9 mouse cellular contexts compared by ENCODE assay signal in the genomic region with DNA sequence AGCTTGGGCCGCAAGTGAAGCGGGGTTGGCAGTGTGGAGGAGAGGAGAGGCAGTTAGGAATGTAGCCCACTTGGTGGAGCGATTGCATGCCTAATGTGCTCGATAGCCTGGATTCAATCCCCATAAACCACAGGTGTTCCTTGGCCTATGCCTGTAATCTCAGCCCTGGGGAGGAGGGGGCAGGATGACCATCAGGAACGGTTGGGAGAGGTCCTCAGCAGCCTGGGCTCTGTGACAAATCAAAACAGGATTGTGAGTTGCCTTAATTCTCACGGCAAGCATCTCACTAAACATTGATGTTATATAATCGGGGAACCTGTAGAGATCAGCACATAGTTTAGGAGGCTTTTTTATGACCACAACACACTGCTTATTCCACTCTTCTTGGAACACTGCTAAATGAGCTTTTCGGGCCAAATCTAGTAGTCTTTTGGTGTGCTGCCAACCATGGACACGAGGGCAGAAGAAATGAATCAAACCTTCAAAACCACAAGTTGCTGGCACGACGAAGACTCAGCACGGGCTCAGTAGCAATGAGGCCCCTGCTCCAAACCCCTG. TPM values are rescaled to one million over a fixed set of nuclear protein-coding genes. Genes with fewer than 3 reads are reported as not detected.
DNase-seq lines count a peak whose midpoint lies in the region; ATAC-seq and TF ChIP-seq lines count a peak whose summit lies in the region.
"Had no signal": no experiment of that assay in that cellular context is flagged by ENCODE, and none has a peak within 500 bp of the region (broad histone marks: within the 10 kb centered on the region; RNA-seq: fewer than 3 reads in every experiment).

No protein-coding gene starts in this region.

- no peaks in the 10 kb centered on the region for H3K9me3 ChIP-seq in lung, embryonic 16.5 days (ENCODE audit: control insufficient read depth, low read length)
- H3K9me3 ChIP-seq in forebrain, postnatal 0 days (ENCODE audit: low read length) = no peaks in the 10 kb centered on the region

- H3K27ac ChIP-seq in lung, embryonic 16.5 days (ENCODE audit: low read length) = no peak overlapping the region
- H3K27ac ChIP-seq in forebrain, postnatal 0 days (ENCODE audit: low read depth, low read length) = no peak overlapping the region
- H3K27ac ChIP-seq in thymus, adult 2 months (ENCODE audit: control insufficient read depth, insufficient read depth, low read length) = no peak overlapping the region
- H3K27ac ChIP-seq: liver, embryonic 14.5 days had no signal

- intact Hi-C loops in left cerebral cortex, postnatal 10 days (cut with DNase I) = no loop called here

- TF ChIP-seq CTCF in forebrain, postnatal 0 days (IDR thresholded peaks at IDR 0.05; ENCODE audit: low read depth) = peak; percentile 67
- TF ChIP-seq CTCF in thymus, adult 2 months (IDR thresholded peaks at IDR 0.05; ENCODE audit: borderline replicate concordance, control insufficient read depth, extremely low read depth, insufficient read depth, low read length, poor library complexity) = no peak

- DNase-seq in adrenal gland, adult (ENCODE audit: inconsistent age in 2 of 2, low spot score in 1 of 2) = peak; percentile 69 to 88
- no peak for DNase-seq in adrenal gland, postnatal 4 days (ENCODE audit: low spot score in 2 of 2)
- no peak for DNase-seq in lung, postnatal 25 days (ENCODE audit: low spot score)
- DNase-seq in forebrain, postnatal 0 days = peak; percentile 76
- DNase-seq in left cerebral cortex, postnatal 10 days (ENCODE audit: extremely low spot score in 1 of 2, low spot score in 2 of 2) = peak; percentile 35 to 44
- no peak for DNase-seq in urinary bladder, adult 18-20 months (ENCODE audit: low spot score in 2 of 2)
- DNase-seq in thymus, adult 2 months = no peak

- H3K36me3 ChIP-seq in lung, embryonic 16.5 days (ENCODE audit: control insufficient read depth, insufficient read depth, low read length) = no peaks in the 10 kb centered on the region
- H3K36me3 ChIP-seq in forebrain, postnatal 0 days (ENCODE audit: insufficient read depth) = no peaks in the 10 kb centered on the region
- no peaks in the 10 kb centered on the region for H3K36me3 ChIP-seq in thymus, adult 2 months (ENCODE audit: control insufficient read depth, insufficient read depth, low read length)

- H3K9ac ChIP-seq in lung, embryonic 16.5 days (ENCODE audit: low read length) = no peak overlapping the region
- H3K9ac ChIP-seq in forebrain, postnatal 0 days = no peak overlapping the region
- H3K9ac ChIP-seq: liver, embryonic 14.5 days had no signal

- ATAC-seq in lung, embryonic 16.5 days (ENCODE audit: low read depth) = peak; percentile 30; the same call in 1 of the 2 replicates
- peak; percentile 84 for ATAC-seq in forebrain, postnatal 0 days

- H3K4me3 ChIP-seq in lung, embryonic 16.5 days (ENCODE audit: low read length) = no peak overlapping the region
- no peak overlapping the region for H3K4me3 ChIP-seq in forebrain, postnatal 0 days (ENCODE audit: low read depth, low read length)
- no peak overlapping the region for H3K4me3 ChIP-seq in thymus, adult 2 months (ENCODE audit: control insufficient read depth, insufficient read depth, low read length)

- H3K27me3 ChIP-seq in lung, embryonic 16.5 days (ENCODE audit: control insufficient read depth, insufficient read depth, low read depth, low read length) = no peaks in the 10 kb centered on the region
- H3K27me3 ChIP-seq in forebrain, postnatal 0 days (ENCODE audit: insufficient read depth, low read length) = no peaks in the 10 kb centered on the region
- no peaks in the 10 kb centered on the region for H3K27me3 ChIP-seq in thymus, adult 2 months (ENCODE audit: control insufficient read depth, insufficient read depth, low read length)

- no peak overlapping the region for H3K4me2 ChIP-seq in lung, embryonic 16.5 days (ENCODE audit: low read depth, low read length)
- H3K4me2 ChIP-seq in forebrain, postnatal 0 days (ENCODE audit: low read depth) = no peak overlapping the region

- no peak for TF ChIP-seq POLR2A in thymus, adult 2 months (IDR thresholded peaks at IDR 0.05; ENCODE audit: control insufficient read depth, extremely low read depth, insufficient read depth, low read length, poor library complexity)

- WGBS in lung, embryonic 16.5 days = 55% methylated on average over 12 of the region's 12 CpGs
- 38% methylated on average over 12 of the region's 12 CpGs for WGBS in forebrain, postnatal 0 days
- WGBS in thymus, adult 2 months = 56% methylated on average over 12 of the region's 12 CpGs

- peaks cover 12% of the 10 kb centered on the region for H3K4me1 ChIP-seq in lung, embryonic 16.5 days (replicated peaks; ENCODE audit: control insufficient read depth, insufficient read depth, low read length)
- no peaks in the 10 kb centered on the region for H3K4me1 ChIP-seq in forebrain, postnatal 0 days (ENCODE audit: insufficient read depth)
- no peaks in the 10 kb centered on the region for H3K4me1 ChIP-seq in thymus, adult 2 months (replicated peaks; ENCODE audit: control insufficient read depth, insufficient read depth, low read length)

RNA-seq across cellular contexts. Expression of a gene that starts 55.1 kb away (rescaled TPM):
- 10 to 100 TPM; 89.8 to 93.2 TPM for total RNA-seq in adrenal gland, postnatal 4 days (2021)
- polyA plus RNA-seq in lung, embryonic 16.5 days (2015; fragmentation: Nextera tagmentation; extraction: Ambion mirVana) = 125 and 130 TPM in 2 replicates
- total RNA-seq in forebrain, postnatal 0 days (2014; rRNA removed) = 64.0 and 94.1 TPM in 2 replicates
- polyA plus RNA-seq in forebrain, postnatal 0 days (2015; fragmentation: Nextera tagmentation; extraction: Ambion mirVana) = 62.2 and 74.7 TPM in 2 replicates
- total RNA-seq in left cerebral cortex, postnatal 10 days (2021) = 10 to 100 TPM; 58.6 to 61.7 TPM
- polyA plus RNA-seq in thymus, adult 2 months (2012; rRNA removed) = 171 and 180 TPM in 2 replicates

Comparison
In these comparisons a context has a peak if more than half of its experiments do, and no peak if none do; other contexts are left out.
1. DNase-seq: peak in adrenal gland, adult (2 of 2), forebrain, postnatal 0 days (single experiment) and left cerebral cortex, postnatal 10 days (2 of 2); none in adrenal gland, postnatal 4 days (0 of 2), lung, postnatal 25 days (single experiment), urinary bladder, adult 18-20 months (0 of 2) and thymus, adult 2 months (single experiment).